Mouse (Mus musculus) liver, embryonic 16.5 days (tissue): ENCODE measurements at regions not wholly inside any gene's neighbourhood (a gene's known extent, or its start where the extent isn't known, plus 50 kb on each side); places are given as distances from the start of the nearest gene placed in this dataset.

Experiments used
- ATAC-seq: fragments of 200-750 bp; cut with Nextera tagmentation; 2 replicates; pipeline ENCODE4 v1.8.0; 2017; ENCODE audit warnings: low read depth, mild to moderate bottlenecking, moderate number of reproducible peaks, moderate library complexity
- H3K27ac ChIP-seq: fragments of 300-500 bp; sonication (generic); 2 replicates; pipeline ENCODE4 v1.5.1; 2014; ENCODE audit warnings: mild to moderate bottlenecking, low read length
- H3K27me3 ChIP-seq: fragments of 300-500 bp; sonication (generic); 2 replicates; pipeline ENCODE4 v1.6.1; 2014; ENCODE audit warnings: low read depth, low read length, mixed read lengths; ENCODE audit not compliant: control insufficient read depth, insufficient read depth
- H3K36me3 ChIP-seq: fragments of 300-500 bp; sonication (generic); 2 replicates; pipeline ENCODE4 v1.6.1; 2014; ENCODE audit warnings: mild to moderate bottlenecking; ENCODE audit not compliant: control insufficient read depth, insufficient read depth
- H3K4me1 ChIP-seq: fragments of 300-500 bp; sonication (generic); 2 replicates; pipeline ENCODE4 v1.6.1; 2014; ENCODE audit warnings: low read depth, low read length, mixed read lengths; ENCODE audit not compliant: control insufficient read depth
- H3K4me2 ChIP-seq: fragments of 300-500 bp; sonication (generic); 2 replicates; pipeline ENCODE4 v1.6.1; 2014; ENCODE audit warnings: low read depth, low read length, mixed read lengths
- H3K4me3 ChIP-seq: fragments of 300-500 bp; sonication (generic); 2 replicates; pipeline ENCODE4 v1.5.1; 2014; ENCODE audit warnings: low read depth, mild to moderate bottlenecking, low read length
- H3K9ac ChIP-seq: fragments of 300-500 bp; sonication (generic); 2 replicates; pipeline ENCODE4 v1.6.1; 2014; ENCODE audit warnings: low read depth, low read length
- H3K9me3 ChIP-seq: fragments of 300-500 bp; sonication (generic); replicated peaks from 2 replicates; pipeline ENCODE4 v1.6.1; 2016; ENCODE audit warnings: low read length; ENCODE audit not compliant: control insufficient read depth
- WGBS: fragments of 180-500 bp; shearing (Covaris S2); extraction: QIAGEN DNeasy Blood & Tissue Kit; methylation state at CpG from one replicate; pipeline ENCODE4 v1.1.7; 2014; ENCODE audit not compliant: insufficient replicate concordance; 5-methylcytosine and 5-hydroxymethylcytosine counted together

GRCm38 (mm10) chr7:52510686-52511085 is 495.2 kb upstream of the 1700015G11Rik start:
- Histone ChIP-seq H3K27ac (no peak overlapping the region), H3K36me3 (no peaks in the 10 kb centered on the region), H3K27me3 (no peaks in the 10 kb centered on the region), H3K9ac (no peak overlapping the region), H3K4me3 (no peak overlapping the region), H3K4me2 (no peak overlapping the region), H3K9me3 (no peaks in the 10 kb centered on the region), H3K4me1 (no peaks in the 10 kb centered on the region)
- ATAC-seq: no peak

GRCm38 (mm10) chr7:52507988-52508387 is 492.5 kb upstream of the 1700015G11Rik start:
- Histone ChIP-seq H3K9ac (no peak overlapping the region), H3K9me3 (no peaks in the 10 kb centered on the region), H3K27ac (no peak overlapping the region), H3K4me1 (no peaks in the 10 kb centered on the region), H3K4me3 (no peak overlapping the region), H3K4me2 (no peak overlapping the region), H3K36me3 (no peaks in the 10 kb centered on the region), H3K27me3 (no peaks in the 10 kb centered on the region)
- WGBS: 76% methylated on average over 1 of the region's 1 CpGs
- ATAC-seq: peak; percentile 45; the same call in 1 of the 2 replicates

GRCm38 (mm10) chr7:52467135-52467534 is 451.6 kb upstream of the 1700015G11Rik start:
- no peaks in the 10 kb centered on the region for H3K9me3 ChIP-seq
- no peak overlapping the region for H3K9ac ChIP-seq
- no peaks in the 10 kb centered on the region for H3K27me3 ChIP-seq
- no peaks in the 10 kb centered on the region for H3K36me3 ChIP-seq
- no peak for ATAC-seq
- H3K4me2 ChIP-seq: no peak overlapping the region
- H3K4me1 ChIP-seq: no peaks in the 10 kb centered on the region
- no peak overlapping the region for H3K27ac ChIP-seq
- H3K4me3 ChIP-seq: no peak overlapping the region

DNA sequence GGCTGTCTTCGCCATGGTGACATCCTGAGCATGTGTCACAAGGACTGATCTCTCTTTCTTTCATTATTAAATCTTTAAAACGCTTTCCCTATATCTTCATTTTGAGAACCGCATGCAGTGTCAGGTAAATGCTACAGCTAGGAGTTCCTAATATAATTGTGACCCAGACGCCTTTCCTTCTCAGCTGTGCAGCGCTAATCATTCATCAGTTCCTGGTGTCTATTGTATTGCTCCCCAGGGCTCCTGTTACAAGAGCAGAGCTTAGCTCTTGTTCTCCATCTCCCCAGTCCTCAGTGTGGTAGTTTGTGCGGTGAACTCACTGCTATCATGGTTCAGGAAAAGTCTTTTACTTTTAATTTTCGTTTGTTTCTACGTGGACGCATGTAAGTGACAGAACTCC is 451.1 kb upstream of the 1700015G11Rik start:
- H3K9me3 ChIP-seq: no peaks in the 10 kb centered on the region
- H3K27ac ChIP-seq: no peak overlapping the region
- no peaks in the 10 kb centered on the region for H3K27me3 ChIP-seq
- 74% methylated on average over 9 of the region's 9 CpGs for WGBS
- H3K4me1 ChIP-seq: no peaks in the 10 kb centered on the region
- no peak overlapping the region for H3K4me2 ChIP-seq
- H3K4me3 ChIP-seq: no peak overlapping the region
- ATAC-seq: no peak
- H3K9ac ChIP-seq: no peak overlapping the region
- H3K36me3 ChIP-seq: no peaks in the 10 kb centered on the region
